Mouse (Mus musculus): ENCODE results near the gene Fam71b.
"Not testable (repeated sequence)": the region's sequence is repeated elsewhere in the genome, so short reads cannot be mapped to it uniquely, and the experiment has no call there.

Gene Fam71b

DNA sequence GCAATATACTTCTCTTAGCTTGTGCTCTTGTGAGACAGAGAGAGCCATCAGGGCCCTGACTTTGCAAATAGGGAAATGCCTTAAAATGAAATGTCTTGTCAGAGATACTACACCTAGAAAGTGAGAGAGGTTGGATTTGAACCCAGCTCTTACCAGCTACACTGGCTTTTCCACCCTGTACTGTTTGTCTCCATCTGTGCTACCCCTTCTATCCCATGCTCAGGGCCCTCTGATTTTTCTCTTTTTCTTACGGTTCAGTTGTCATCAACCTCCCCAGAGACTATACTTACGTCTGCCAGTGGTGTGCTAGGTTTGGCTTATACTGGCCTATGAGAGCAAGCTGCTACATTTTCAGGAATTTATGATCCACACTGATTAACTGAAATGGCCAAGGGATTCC lies 11.4 kb upstream of the Fam71b start:
- DNase-seq: no peak

DNA sequence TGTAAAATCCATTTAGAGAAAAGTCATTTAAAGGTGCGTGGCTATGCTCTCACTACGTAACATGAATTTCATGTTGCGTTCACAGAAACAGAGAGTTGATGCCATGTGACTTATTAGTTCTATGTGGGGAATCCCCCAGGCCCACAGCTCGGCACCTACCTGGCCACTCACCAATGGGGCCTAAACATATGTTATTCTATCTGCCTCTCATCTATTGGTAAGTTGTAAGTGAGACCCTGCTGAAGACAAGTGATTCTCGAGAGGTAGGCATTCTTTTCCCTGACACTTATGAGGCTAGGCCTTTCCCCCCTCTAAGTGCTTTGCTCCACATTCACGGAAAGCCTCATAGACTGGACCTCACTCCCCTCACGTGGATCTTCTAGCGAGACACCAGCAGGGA lies 9.8 kb upstream of the Fam71b start:
- no peak for DNase-seq

DNA sequence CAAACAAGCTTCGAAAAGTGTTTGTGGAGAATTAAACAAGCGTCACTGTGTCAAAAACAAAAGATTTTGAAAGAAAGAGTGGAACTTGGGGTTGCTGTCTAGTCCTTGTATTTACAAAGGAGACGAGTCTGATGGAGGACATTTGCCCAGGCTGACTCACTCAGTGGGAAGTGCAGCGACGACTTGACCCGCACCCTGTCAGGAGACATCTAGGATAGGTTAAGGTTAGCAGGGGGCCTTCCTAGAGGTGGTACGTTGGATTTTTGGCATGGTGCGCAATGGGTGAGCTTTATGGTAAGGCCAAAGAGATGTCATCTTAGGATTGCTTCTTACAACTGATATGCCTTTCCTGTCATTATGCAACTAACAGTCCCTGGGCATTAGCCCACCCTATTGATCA lies 9.3 kb upstream of the Fam71b start:
- no peak for DNase-seq

DNA sequence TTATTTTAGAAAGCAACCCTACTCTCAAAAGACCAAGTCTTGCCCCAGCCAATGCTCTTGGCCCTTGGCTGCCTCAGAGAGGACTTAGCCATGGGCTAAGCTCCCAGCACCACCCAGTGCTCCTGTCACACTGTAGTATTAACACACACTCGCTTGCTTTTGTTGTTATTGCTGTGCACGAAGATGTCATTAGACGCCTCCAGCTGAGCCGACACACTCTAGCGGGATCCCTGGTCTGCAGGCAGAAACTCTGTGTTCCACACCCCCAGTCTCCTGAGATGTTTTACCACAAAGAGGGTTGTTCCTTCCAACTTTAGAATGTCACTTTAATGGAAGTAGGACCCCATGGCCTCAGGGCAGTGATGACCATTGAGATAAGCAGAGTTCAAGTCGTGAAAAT lies 7.9 kb upstream of the Fam71b start:
- DNase-seq: no peak

DNA sequence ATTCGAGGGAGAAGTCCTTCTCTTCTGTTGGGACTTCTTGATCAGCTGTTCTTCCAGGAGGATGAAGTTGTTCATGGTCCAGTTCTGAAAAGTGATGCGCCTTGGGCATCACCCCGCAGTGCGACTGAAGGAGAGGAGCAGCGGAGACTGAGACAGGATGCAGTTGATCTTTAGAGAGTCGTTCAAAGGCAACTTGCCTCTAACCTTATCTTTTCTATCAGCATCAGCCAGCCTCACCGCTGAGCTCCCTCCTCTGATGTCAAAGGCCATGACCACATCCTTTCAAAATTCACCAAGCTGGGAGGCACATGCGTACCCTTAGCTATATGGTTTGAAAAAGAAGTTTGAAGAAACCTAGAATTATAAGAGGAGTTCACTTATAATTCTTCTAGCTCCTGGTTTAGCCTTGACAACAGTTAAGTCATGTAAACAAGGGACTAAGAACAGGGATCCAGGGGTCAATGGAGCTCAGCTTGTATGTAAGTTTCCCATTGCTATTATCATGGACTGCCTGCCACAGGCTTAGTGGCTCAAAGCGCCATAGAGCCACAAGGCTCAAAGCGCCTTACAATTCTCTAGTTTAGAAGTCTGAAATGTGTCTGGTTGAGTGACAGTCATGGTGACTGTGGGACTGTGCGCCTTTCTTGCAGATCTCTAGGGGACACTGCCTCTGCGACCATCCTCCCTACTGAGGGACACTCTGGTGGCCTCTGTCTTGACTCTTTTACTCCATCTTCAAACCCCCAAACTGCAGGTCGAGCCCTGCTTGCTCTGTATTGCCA lies 6.8 kb upstream of the Fam71b start, which contains the start of gene Itk:
Itk (minus strand) TSS at position 180 of the 782 bp plus-strand sequence.
- no peak for DNase-seq

DNA sequence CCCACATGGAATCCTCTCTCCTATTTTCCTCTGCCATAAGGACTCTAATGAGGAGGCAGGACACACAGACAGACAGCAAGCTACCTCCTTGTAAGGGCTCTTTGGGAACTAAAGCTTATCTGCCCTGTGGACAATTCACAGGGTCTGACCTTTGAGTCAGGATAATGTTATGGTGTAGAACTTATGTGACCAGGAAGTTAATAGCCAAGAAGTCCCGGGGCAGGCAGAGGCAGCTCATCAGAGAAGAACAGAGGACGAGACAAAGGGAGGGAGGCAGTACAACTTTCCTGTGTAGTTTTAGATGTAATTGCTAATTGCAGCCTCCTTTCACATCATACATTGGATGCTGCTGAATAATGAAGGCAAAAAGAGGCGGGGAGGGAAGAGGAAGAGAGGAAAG lies 5.7 kb upstream of the Fam71b start:
- DNase-seq: no peak

DNA sequence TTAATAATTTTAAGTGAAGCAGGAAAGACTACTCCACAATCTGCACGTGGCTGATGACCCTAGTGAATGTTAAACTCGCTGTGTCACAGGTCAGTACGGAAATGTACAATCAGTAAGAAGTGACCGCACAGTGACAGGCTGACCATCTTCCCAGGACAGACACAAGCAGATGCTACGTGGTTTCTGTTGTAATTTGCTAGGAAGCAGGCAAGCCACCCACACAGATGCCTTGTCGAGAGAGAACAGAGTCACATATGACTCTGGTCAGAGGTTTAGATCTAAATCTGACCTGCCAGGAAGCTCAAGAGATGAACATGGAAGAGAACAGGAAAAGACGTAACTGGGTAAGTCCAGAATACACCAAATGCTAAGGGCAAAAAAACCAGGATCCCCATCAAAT lies 3.5 kb upstream of the Fam71b start:
- no peak for DNase-seq

DNA sequence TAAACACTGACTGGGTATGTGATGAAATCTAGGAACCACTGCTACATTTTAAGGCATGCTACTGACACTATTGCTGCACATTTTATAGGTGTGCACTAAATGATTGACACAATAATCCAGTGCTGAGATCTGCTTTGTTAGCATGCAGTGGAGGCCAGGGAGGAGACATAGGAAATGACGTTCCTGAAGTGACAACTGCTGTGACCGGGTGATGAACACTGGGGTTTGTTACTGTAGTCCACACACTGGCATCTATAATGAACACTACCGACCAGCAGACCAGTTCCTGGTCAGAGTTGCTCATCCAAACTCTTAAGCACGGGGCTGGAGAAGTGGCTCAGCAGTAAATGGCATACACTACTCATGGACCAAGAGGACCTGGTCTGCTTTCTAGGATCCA lies 2.9 kb upstream of the Fam71b start:
- no peak for DNase-seq

DNA sequence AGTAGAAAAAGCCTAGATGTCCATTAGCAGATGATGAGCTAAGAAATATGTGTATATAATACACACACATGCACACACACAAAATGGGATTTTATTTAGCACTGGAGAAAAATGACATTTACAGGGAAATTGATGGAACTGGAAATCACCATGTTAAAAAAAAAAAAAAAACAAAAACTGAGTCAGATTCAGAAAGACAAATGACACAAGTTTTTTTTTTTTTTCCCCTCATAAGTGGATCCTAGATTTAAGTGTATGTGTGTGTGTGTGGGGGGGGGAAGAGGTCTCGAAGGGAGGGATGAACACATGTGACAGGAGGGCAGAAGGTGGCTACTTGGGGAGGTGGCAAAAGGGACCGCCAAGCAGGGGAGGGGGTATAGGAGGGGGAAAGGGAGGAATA lies 1.3 kb upstream of the Fam71b start:
- no peak for DNase-seq

DNA sequence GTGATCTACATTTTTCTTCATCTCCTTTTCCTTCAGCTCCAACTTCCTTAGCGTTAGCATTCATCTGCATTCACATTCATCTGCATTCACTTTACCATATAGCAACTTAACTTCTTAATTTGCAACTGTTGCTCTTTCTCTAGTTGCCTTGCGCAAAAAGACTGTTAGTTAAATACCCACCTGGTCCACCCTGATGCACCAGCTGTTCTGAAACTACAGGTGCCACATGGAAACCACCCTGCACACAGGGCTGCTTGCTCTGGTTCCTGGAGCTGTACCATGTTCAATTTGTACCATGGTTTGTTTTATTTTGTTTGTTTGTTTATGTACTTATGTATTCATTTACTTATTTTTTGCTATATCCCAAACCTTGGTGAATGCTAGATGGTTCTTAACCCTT lies 661 bp upstream of the Fam71b start:
- DNase-seq: no peak

DNA sequence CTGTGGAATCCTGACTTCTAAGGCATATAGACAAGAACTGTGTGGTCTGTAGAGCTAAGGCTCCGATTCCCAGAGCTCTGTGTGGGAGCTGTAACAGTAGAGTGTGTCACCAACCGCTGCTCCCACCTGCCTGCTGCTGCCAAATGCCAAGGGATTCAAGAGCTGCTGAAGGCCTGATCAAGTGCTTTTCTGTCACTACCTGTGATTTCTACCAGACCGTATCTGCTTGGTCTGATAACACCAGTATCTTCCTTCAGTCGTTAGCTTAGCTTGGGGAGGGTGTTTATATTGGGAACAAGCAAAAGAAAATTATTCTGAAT lies 461 bp downstream of the Fam71b start:
- DNase-seq: no peak

DNA sequence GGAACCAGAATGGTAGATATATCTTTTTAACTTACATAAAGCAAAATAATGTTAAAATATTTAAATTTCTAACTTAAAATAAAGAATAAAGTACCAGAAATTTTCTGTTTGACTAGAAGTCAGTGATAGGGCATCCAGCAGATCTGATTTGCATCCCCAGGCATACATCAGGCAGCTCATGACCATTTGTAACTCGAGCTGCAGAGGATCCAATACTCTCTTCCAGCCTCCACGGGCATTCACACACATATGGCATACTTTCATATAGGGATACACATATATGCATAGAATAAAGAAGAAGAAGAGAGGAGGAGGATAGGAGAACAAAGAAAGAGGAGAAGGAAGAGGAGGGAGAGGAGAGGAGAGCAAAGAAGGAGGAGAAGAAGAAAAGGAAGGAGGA lies 1.5 kb downstream of the Fam71b start:
- no peak for DNase-seq

DNA sequence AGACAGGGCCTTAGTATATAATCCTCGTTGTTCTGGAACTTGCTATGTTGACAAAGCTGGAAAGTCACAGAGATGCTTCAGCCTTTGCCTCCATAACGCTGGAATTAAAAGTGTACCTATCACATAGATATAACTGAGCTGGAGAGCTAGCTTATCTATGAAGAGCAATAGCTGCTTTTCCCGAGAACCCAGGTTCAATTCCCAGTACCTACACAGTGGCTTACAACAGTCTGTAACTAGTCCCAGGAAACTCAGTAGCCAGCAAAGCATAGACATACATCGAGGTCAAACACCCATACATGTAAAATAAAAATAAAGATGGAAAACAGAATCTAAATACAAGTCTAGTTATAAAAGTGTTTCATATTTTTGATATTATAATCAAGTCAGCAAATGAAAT lies 2.1 kb downstream of the Fam71b start:
- no peak for DNase-seq

DNA sequence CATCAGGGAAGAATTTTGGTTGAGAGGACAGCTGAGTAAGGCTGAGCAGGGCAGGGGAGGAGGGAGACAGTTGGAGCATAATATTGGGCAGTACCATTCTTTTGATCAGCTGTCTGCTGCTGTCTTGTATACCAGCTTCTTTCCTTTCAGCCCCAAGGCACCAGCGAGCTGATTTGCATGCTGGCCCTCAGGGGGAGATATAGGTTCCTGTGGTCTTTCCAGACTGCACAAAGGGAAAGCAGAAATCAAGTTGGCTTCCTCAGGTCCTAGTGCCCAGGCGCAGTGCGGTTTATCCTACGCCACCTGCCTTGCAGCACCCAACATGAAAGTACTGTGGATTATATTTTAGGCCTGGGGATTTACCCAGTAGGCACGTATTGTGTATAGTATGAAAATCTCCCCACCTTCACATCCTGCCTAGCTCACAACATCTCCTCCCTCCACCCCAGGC lies 2.6 kb downstream of the Fam71b start:
- DNase-seq: no peak

DNA sequence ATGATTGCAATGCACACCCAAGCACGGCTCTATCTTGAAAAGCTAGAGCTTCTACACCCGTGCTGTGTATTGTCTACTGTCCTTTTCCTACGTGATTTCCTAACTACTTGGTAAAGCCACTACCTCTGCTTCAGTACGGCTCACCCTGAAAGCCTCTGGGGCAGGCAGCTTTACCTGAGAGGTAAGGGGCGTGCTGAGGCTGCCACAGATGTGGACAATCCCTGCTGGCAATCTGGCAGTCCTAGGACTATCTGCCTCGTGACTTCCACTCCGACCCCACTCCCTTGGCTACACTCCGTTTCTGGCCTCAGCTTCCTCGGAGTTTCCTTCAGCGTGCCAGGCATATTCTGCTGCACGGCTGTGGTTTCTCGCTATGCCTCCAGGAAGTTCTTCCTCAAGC lies 5.2 kb downstream of the Fam71b start:
- DNase-seq: no peak

DNA sequence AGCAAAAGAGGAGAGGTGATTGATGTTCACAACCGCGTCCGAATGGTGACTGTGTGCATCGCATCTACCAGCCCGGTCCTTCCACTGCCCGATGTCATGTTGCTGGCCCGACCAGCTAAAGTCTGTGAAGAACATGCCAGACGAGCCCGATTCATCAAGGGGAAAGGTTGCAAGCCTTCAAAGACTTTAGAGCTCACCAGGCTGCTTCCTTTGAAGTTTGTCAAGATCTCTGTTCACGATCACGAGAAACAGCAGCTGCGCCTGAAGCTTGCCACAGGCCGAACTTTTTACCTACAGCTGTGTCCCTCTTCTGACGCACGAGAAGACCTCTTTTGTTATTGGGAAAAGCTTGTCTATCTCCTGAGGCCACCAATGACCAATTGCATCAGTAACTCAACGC lies 8.6 kb downstream of the Fam71b start:
- DNase-seq: no peak

DNA sequence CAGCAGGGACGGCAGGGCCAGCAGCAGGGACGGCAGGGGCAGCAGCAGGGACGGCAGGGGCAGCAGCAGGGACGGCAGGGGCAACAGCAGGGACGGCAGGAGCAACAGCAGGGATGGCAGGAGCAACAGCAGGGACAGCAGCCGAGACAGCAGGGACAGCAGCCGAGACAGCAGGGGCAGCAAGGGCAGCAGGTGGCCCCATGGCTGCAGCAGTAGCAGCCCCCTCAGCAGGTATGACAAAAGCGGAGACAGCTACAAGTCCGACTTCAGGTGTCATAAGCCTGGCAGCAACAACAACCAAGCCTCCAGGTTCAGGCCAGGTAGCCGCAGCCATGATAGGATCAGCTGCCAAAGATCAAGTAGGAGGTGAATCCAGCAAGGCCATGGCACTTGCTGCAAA lies 10.4 kb downstream of the Fam71b start:
- DNase-seq: peak; percentile 20

DNA sequence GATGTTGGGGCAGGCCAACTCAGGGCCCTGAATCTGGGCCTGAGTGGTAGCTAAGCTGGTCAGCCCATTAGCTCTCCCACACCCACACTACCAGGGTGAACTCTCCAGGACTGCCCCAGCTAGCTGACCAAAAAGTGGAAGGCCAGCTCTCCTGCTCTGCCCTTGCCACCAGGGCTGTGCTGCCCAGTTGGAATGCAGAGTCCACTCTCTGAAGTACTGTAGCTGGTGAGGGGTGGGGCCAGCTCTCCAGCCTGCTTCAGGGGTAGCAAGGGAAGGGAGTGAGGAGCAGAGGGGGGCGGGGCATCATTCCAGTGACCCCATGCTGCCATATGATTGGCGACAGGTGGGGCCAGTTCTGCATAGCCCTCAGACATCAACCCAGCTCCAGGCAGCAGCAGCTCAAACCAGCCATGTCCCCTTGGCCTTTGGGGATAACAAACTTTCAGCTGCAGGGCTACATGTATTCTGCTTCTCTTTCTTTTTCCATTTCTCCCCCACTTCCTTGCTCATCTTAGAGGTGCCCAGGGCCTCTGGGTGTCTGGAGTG lies 13.7 kb downstream of the Fam71b start:
- DNase-seq: no peak

DNA sequence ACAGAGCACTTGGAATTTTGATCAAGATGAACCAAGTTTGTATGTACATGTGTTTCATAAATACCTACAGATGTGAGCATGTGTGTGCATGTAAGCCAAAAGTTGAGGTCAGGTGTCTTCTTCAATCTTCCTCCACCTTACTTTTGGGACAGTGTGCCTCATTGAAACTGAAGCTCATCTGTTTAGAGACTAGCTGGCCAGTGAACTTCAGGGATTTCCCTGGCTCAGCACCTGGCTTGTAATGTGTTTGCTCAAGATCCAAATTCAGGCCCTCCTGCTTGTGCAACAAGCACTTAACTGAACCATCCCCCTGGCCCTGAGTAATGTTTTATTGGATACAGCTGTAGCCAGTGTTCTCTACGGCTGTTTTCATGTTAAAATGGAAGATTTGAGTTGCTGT lies 22.1 kb downstream of the Fam71b start:
- DNase-seq: no peak

DNA sequence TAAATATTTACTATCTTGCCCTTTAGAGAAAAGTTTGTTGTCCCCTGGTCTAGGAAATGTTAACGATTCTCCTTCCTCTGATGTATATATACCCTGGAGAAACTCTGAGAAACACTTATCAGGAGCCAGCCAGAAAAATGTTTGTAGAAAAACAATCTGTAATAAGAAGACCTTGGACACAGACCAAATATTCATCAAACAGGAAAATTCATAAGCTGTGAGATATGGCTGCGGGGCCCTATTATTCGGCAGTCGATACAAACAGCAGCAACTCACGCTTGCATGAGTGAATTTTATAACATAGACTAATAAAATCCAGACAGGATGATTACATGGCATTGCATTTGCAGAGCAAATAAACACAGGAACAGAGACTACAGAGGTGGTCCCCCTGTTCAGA lies 22.5 kb downstream of the Fam71b start:
- DNase-seq: no peak

DNA sequence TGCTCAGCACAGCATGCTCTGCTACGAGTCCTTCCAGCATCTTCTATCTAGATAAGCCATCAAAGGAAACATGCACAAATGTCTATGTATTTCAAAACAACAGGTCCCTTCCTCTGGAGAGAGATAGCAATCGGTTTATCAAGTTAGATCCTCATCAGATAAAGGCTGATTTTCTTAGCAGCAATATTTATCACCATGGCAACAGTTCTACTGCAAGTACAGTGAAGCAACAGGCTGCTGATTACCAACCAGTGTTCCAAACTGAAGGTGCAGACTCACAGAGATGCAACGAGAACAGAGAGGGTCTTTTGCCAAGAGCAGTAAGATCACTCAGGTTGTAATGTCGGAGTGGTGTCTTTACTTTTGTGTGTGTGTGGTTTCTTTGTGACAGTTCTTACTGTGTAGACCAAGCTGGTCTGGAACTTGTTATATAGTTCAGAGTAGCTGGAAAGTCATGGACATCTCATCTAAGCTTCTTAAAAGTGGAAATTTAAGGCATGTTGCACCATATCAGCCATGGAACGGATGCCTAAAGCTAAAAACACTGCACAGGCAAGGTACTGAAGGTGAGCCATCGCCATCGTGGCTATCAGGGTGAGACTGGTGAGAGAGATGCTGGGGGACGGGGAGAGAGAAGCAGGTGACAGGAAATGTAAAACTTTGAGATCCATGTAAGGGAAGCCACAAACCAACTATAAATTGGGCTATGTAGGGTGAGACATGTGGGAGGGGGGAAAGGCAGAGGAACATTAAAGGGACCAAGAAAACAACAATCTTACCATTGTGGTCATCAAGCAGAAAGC lies 24.9 kb downstream of the Fam71b start:
- DNase-seq: no peak

DNA sequence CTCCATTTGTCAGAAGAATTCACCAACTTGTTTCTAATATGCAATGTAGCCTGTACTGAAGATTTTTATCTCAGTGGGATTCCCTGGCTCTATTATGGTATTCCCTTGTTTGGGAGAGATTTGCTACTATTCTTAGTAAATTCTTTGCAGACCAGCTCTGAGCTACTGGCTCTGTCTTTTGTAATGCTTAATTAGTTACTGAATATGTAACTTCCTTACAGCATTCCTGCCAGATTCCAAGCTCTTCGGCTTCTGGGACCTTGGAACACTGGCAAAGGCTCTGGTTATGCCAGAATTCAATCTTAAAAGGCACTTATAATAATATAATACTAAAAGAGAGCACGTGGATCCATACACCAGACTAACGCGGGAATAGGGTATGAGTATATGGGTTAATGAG lies 31.8 kb downstream of the Fam71b start:
- not testable (repeated sequence) for DNase-seq

DNA sequence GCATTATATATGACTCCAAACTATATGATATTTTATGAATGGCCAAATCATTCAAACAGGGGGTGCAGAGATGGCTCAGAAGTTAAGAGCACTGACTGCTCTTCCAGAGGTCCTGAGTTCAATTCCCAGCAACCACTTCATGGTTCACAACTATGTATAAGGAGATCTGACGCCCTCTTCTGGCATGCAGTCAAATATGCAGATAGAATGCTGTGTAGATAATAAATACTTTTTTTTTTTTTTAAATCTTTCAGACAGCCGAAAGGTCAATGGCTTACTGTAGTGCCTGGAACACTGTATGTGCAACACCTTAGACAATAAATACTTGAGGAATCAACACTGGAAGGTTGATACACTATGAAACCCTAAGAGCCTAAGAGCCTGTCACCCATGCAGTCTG lies 33.8 kb downstream of the Fam71b start:
- DNase-seq: no peak

DNA sequence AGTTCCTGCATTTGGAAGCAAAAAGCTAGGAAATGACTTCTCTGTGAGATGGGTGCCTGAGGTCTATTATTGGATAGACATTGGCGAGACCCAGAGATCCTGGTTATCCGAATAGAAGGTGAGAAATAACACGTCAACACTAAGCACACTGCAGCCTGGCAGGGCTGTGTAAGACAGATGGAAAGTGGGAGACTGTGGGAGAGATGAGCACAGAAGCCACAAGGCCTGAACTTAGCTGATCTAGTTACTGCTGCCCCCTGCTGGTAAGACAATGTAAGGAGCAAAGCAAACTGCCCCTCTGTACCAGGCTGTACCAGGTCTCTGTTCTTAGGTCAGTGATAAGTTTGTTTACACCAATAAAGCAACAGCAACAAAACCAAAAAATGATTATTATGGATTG lies 34.8 kb downstream of the Fam71b start:
- DNase-seq: peak; percentile 77

All from cerebellum, adult 11 months (tissue).